Mouse (Mus musculus): ENCODE measurements at regions not wholly inside any gene's neighbourhood (a gene's known extent, or its start where the extent isn't known, plus 50 kb on each side); places are given as distances from the start of the nearest gene placed in this dataset.
"Not testable (repeated sequence)": the region's sequence is repeated elsewhere in the genome, so short reads cannot be mapped to it uniquely, and the experiment has no call there.

- DNase-seq (ENCODE audit: low spot score): no peak
- Histone ChIP-seq H3K4me3 (ENCODE audit: low read depth, low read length) (no peak overlapping the region), H3K9ac (ENCODE audit: low read length) (no peak overlapping the region), H3K4me2 (ENCODE audit: low read length) (no peak overlapping the region), H3K4me1 (replicated peaks; ENCODE audit: control insufficient read depth, insufficient read depth, low read length) (0 out of 2 replicates have a peak, but pooled peaks cover 6% of the 10 kb centered on the region), H3K36me3 (ENCODE audit: control insufficient read depth, insufficient read depth, low read length) (no peaks in the 10 kb centered on the region), H3K9me3 (ENCODE audit: control insufficient read depth, low read length) (no peaks in the 10 kb centered on the region), H3K27me3 (replicated peaks; ENCODE audit: control insufficient read depth, insufficient read depth, low read length) (no peaks in the 10 kb centered on the region), H3K27ac (ENCODE audit: low read depth) (no peak overlapping the region)
- 89% methylated on average over 1 of the region's 1 CpGs for WGBS
- no peak for ATAC-seq (replicated peaks; ENCODE audit: low FRiP score, low TSS enrichment, low read depth)
Observed at GRCm38 (mm10) chr7:62235766-62236165, 110.6 kb upstream of the Ndn start.

GRCm38 (mm10) chr7:62261688-62262114 is 84.7 kb upstream of the Ndn start:
- DNase-seq (ENCODE audit: low spot score): no peak
- H3K4me3 ChIP-seq (ENCODE audit: low read depth, low read length): no peak overlapping the region
- no peaks in the 10 kb centered on the region for H3K4me1 ChIP-seq (replicated peaks; ENCODE audit: control insufficient read depth, insufficient read depth, low read length)
- no peaks in the 10 kb centered on the region for H3K9me3 ChIP-seq (ENCODE audit: control insufficient read depth, low read length)
- no peak for ATAC-seq (replicated peaks; ENCODE audit: low FRiP score, low TSS enrichment, low read depth)
- H3K27me3 ChIP-seq (replicated peaks; ENCODE audit: control insufficient read depth, insufficient read depth, low read length): no peaks in the 10 kb centered on the region
- no peaks in the 10 kb centered on the region for H3K36me3 ChIP-seq (ENCODE audit: control insufficient read depth, insufficient read depth, low read length)
- H3K27ac ChIP-seq (ENCODE audit: low read depth): no peak overlapping the region
- H3K4me2 ChIP-seq (ENCODE audit: low read length): no peak overlapping the region
- 34% methylated on average over 8 of the region's 8 CpGs for WGBS
- no peak overlapping the region for H3K9ac ChIP-seq (ENCODE audit: low read length)

GRCm38 (mm10) chr7:62262174-62262573 is 84.2 kb upstream of the Ndn start:
- not testable (repeated sequence) for H3K9ac ChIP-seq (ENCODE audit: low read length); H3K4me1 ChIP-seq (replicated peaks; ENCODE audit: control insufficient read depth, insufficient read depth, low read length); H3K4me2 ChIP-seq (ENCODE audit: low read length); H3K4me3 ChIP-seq (ENCODE audit: low read depth, low read length); H3K27ac ChIP-seq (ENCODE audit: low read depth); H3K36me3 ChIP-seq (ENCODE audit: control insufficient read depth, insufficient read depth, low read length); DNase-seq (ENCODE audit: low spot score); ATAC-seq (replicated peaks; ENCODE audit: low FRiP score, low TSS enrichment, low read depth); H3K27me3 ChIP-seq (replicated peaks; ENCODE audit: control insufficient read depth, insufficient read depth, low read length); H3K9me3 ChIP-seq (ENCODE audit: control insufficient read depth, low read length)
- 67% methylated on average over 2 of the region's 2 CpGs for WGBS

- 50% methylated on average over 1 of the region's 1 CpGs for WGBS
- H3K4me1 ChIP-seq (replicated peaks; ENCODE audit: control insufficient read depth, insufficient read depth, low read length): no peaks in the 10 kb centered on the region
Observed at GRCm38 (mm10) chr7:62269156-62269855, 77.1 kb upstream of the Ndn start.

GRCm38 (mm10) chr7:62276219-62276618 is 70.2 kb upstream of the Ndn start:
- WGBS: 58% methylated on average over 2 of the region's 2 CpGs

More at GRCm38 (mm10) chr7:62269156-62269855, 77.1 kb upstream of the Ndn start:
- no peaks in the 10 kb centered on the region for H3K9me3 ChIP-seq (ENCODE audit: control insufficient read depth, low read length)
- H3K4me2 ChIP-seq (ENCODE audit: low read length): no peak overlapping the region
- H3K4me3 ChIP-seq (ENCODE audit: low read depth, low read length): no peak overlapping the region
- no peak overlapping the region for H3K9ac ChIP-seq (ENCODE audit: low read length)
- no peaks in the 10 kb centered on the region for H3K27me3 ChIP-seq (replicated peaks; ENCODE audit: control insufficient read depth, insufficient read depth, low read length)
- H3K36me3 ChIP-seq (ENCODE audit: control insufficient read depth, insufficient read depth, low read length): no peaks in the 10 kb centered on the region
- no peak for ATAC-seq (replicated peaks; ENCODE audit: low FRiP score, low TSS enrichment, low read depth)
- DNase-seq (ENCODE audit: low spot score): no peak
- no peak overlapping the region for H3K27ac ChIP-seq (ENCODE audit: low read depth)

GRCm38 (mm10) chr7:62278492-62278891 is 67.9 kb upstream of the Ndn start:
- ATAC-seq (replicated peaks; ENCODE audit: low FRiP score, low TSS enrichment, low read depth): no peak
- H3K27me3 ChIP-seq (replicated peaks; ENCODE audit: control insufficient read depth, insufficient read depth, low read length): no peaks in the 10 kb centered on the region
- H3K27ac ChIP-seq (ENCODE audit: low read depth): no peak overlapping the region
- no peak overlapping the region for H3K4me3 ChIP-seq (ENCODE audit: low read depth, low read length)
- no peaks in the 10 kb centered on the region for H3K36me3 ChIP-seq (ENCODE audit: control insufficient read depth, insufficient read depth, low read length)
- H3K4me2 ChIP-seq (ENCODE audit: low read length): no peak overlapping the region
- no peaks in the 10 kb centered on the region for H3K9me3 ChIP-seq (ENCODE audit: control insufficient read depth, low read length)
- WGBS: 45% methylated on average over 2 of the region's 2 CpGs
- no peak for DNase-seq (ENCODE audit: low spot score)
- no peak overlapping the region for H3K9ac ChIP-seq (ENCODE audit: low read length)
- no peaks in the 10 kb centered on the region for H3K4me1 ChIP-seq (replicated peaks; ENCODE audit: control insufficient read depth, insufficient read depth, low read length)

More at GRCm38 (mm10) chr7:62276219-62276618, 70.2 kb upstream of the Ndn start:
- H3K4me3 ChIP-seq (ENCODE audit: low read depth, low read length): no peak overlapping the region
- DNase-seq (ENCODE audit: low spot score): no peak
- H3K4me2 ChIP-seq (ENCODE audit: low read length): no peak overlapping the region
- no peaks in the 10 kb centered on the region for H3K9me3 ChIP-seq (ENCODE audit: control insufficient read depth, low read length)
- H3K36me3 ChIP-seq (ENCODE audit: control insufficient read depth, insufficient read depth, low read length): no peaks in the 10 kb centered on the region
- H3K27ac ChIP-seq (ENCODE audit: low read depth): no peak overlapping the region
- no peaks in the 10 kb centered on the region for H3K4me1 ChIP-seq (replicated peaks; ENCODE audit: control insufficient read depth, insufficient read depth, low read length)
- ATAC-seq (replicated peaks; ENCODE audit: low FRiP score, low TSS enrichment, low read depth): no peak
- no peak overlapping the region for H3K9ac ChIP-seq (ENCODE audit: low read length)
- H3K27me3 ChIP-seq (replicated peaks; ENCODE audit: control insufficient read depth, insufficient read depth, low read length): no peaks in the 10 kb centered on the region

GRCm38 (mm10) chr7:62279022-62279421 is 67.3 kb upstream of the Ndn start:
- no peaks in the 10 kb centered on the region for H3K9me3 ChIP-seq (ENCODE audit: control insufficient read depth, low read length)
- H3K27ac ChIP-seq (ENCODE audit: low read depth): no peak overlapping the region
- H3K36me3 ChIP-seq (ENCODE audit: control insufficient read depth, insufficient read depth, low read length): no peaks in the 10 kb centered on the region
- no peaks in the 10 kb centered on the region for H3K27me3 ChIP-seq (replicated peaks; ENCODE audit: control insufficient read depth, insufficient read depth, low read length)
- ATAC-seq (replicated peaks; ENCODE audit: low FRiP score, low TSS enrichment, low read depth): no peak
- no peaks in the 10 kb centered on the region for H3K4me1 ChIP-seq (replicated peaks; ENCODE audit: control insufficient read depth, insufficient read depth, low read length)
- WGBS: 67% methylated on average over 4 of the region's 4 CpGs
- no peak overlapping the region for H3K9ac ChIP-seq (ENCODE audit: low read length)
- DNase-seq (ENCODE audit: low spot score): no peak
- no peak overlapping the region for H3K4me3 ChIP-seq (ENCODE audit: low read depth, low read length)
- no peak overlapping the region for H3K4me2 ChIP-seq (ENCODE audit: low read length)

All from intestine, embryonic 14.5 days (tissue).